Mouse (Mus musculus) myocyte (in vitro differentiated cells): ENCODE measurements at regions not wholly inside any gene's neighbourhood (a gene's known extent, or its start where the extent isn't known, plus 50 kb on each side); places are given as distances from the start of the nearest gene placed in this dataset.

Experiments used
- H3K27me3 ChIP-seq: one replicate; pipeline ENCODE4 v1.6.1; 2011; ENCODE audit not compliant: control insufficient read depth, insufficient read depth, insufficient read length
- H3K36me3 ChIP-seq: one replicate; pipeline ENCODE4 v1.6.1; 2011; ENCODE audit not compliant: control insufficient read depth, insufficient read depth
- H3K4me2 ChIP-seq: one replicate; pipeline ENCODE4 v1.6.1; 2011; ENCODE audit warnings: low read depth, control low read depth
- H3K4me3 ChIP-seq: one replicate; pipeline ENCODE4 v1.5.1; 2011; ENCODE audit warnings: mild to moderate bottlenecking, control low read depth, moderate library complexity
- H3K79me2 ChIP-seq: one replicate; pipeline ENCODE4 v1.6.1; 2011; ENCODE audit not compliant: control insufficient read depth, insufficient read depth
- H3ac ChIP-seq: one replicate; pipeline ENCODE4 v1.6.1; 2011; ENCODE audit not compliant: control insufficient read depth, insufficient read length
- CEBPB ChIP-seq: IDR thresholded peaks from 2 replicates; pipeline ENCODE4 v1.6.1; 2011; ENCODE audit warnings: mild to moderate bottlenecking, moderate library complexity; ENCODE audit not compliant: poor library complexity, insufficient read depth, severe bottlenecking
- E2F4 ChIP-seq: IDR thresholded peaks from one replicate; pipeline ENCODE4 v1.6.1; 2011; ENCODE audit warnings: mild to moderate bottlenecking, control low read depth, moderate library complexity; ENCODE audit not compliant: insufficient read depth
- MAX ChIP-seq: IDR thresholded peaks from one replicate; pipeline ENCODE4 v1.6.1; 2011; ENCODE audit warnings: low read depth, mild to moderate bottlenecking, control low read depth
- MYOD1 ChIP-seq, 3 experiments: IDR thresholded peaks; one replicate each; pipeline ENCODE4 v1.6.1; 2011; ENCODE audit warnings: control low read depth in 2 of 3, low read depth in 2 of 3, mild to moderate bottlenecking in 2 of 3, moderate library complexity in 1 of 3; ENCODE audit not compliant: insufficient read length in 2 of 3, control insufficient read depth in 1 of 3
- MYOG ChIP-seq, 3 experiments: IDR thresholded peaks; one replicate each; pipeline ENCODE4 v1.6.1; 2011; ENCODE audit warnings: control low read depth in 2 of 3, low read depth in 2 of 3, mild to moderate bottlenecking in 2 of 3; ENCODE audit not compliant: insufficient read length in 2 of 3, control insufficient read depth in 1 of 3, insufficient read depth in 1 of 3
- POLR2A ChIP-seq: IDR thresholded peaks from one replicate; pipeline ENCODE4 v1.6.1; 2011; ENCODE audit warnings: low read depth, mild to moderate bottlenecking, control low read depth, moderate library complexity; ENCODE audit not compliant: insufficient read length
- POLR2AphosphoS2 ChIP-seq: IDR thresholded peaks from one replicate; pipeline ENCODE4 v1.6.1; 2011; ENCODE audit warnings: low read depth, control low read depth; ENCODE audit not compliant: insufficient read length
- REST ChIP-seq: IDR thresholded peaks from one replicate; pipeline ENCODE4 v1.6.1; 2011; ENCODE audit warnings: mild to moderate bottlenecking, control low read depth, moderate library complexity; ENCODE audit not compliant: insufficient read depth, insufficient read length
- SRF ChIP-seq: IDR thresholded peaks from one replicate; pipeline ENCODE4 v1.6.1; 2011; ENCODE audit warnings: low read depth; ENCODE audit not compliant: control insufficient read depth, insufficient read length
- TCF12 ChIP-seq: IDR thresholded peaks from one replicate; pipeline ENCODE4 v1.6.1; 2011; ENCODE audit warnings: mild to moderate bottlenecking, control low read depth; ENCODE audit not compliant: poor library complexity, insufficient read depth, severe bottlenecking
- TCF3 ChIP-seq: IDR thresholded peaks from one replicate; pipeline ENCODE4 v1.6.1; 2011; ENCODE audit warnings: low read depth, control low read depth; ENCODE audit not compliant: insufficient read length
- USF1 ChIP-seq: IDR thresholded peaks from one replicate; pipeline ENCODE4 v1.6.1; 2011; ENCODE audit warnings: low read depth, mild to moderate bottlenecking, control low read depth, moderate library complexity

GRCm38 (mm10) chr3:27815201-27815695 lies 80.9 kb downstream of the Tmem212 start:
- Histone ChIP-seq H3K36me3 (no peaks in the 10 kb centered on the region), H3K79me2 (no peaks in the 10 kb centered on the region), H3ac (no peak overlapping the region), H3K27me3 (no peaks in the 10 kb centered on the region), H3K4me2 (no peak overlapping the region), H3K4me3 (no peak overlapping the region)
- TF ChIP-seq MYOG (IDR thresholded peaks at IDR 0.05; ENCODE audit: control insufficient read depth in 1 of 3, insufficient read depth in 1 of 3, insufficient read length in 2 of 3, low read depth in 2 of 3), result no peak
- no peak for TF ChIP-seq TCF12
- no peak for TF ChIP-seq MAX
- TF ChIP-seq REST, result no peak
- no peak for TF ChIP-seq POLR2AphosphoS2
- TF ChIP-seq CEBPB, result no peak

DNA sequence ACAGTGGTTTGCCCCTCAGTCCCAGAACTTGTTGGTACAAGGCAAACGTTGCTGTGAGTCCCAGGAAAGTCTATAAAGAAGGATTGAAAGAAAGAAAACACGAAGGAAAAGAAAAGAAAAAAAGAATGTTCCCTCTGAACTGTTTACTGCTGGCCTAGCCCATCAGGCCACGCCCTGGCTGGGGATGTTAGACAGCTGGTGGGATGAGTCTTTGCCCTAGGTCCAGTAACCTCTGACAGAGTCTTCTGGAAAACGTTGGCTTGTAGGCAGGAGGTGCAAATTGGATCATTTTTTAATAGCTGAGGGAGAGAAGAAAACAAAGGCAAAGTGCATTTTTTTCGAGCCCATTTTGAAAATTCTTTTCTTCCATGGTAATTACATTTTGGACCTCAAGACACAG lies 91.9 kb downstream of the Tmem212 start:
- no peaks in the 10 kb centered on the region for H3K36me3 ChIP-seq
- H3K27me3 ChIP-seq, result no peaks in the 10 kb centered on the region
- TF ChIP-seq MYOD1 (IDR thresholded peaks at IDR 0.05; ENCODE audit: control insufficient read depth in 1 of 3, insufficient read length in 2 of 3, low read depth in 2 of 3) (no peak), POLR2AphosphoS2 (no peak), CEBPB (no peak), SRF (no peak), USF1 (no peak), TCF12 (no peak), REST (no peak), E2F4 (no peak), TCF3 (no peak), MAX (no peak), MYOG (IDR thresholded peaks at IDR 0.05; ENCODE audit: control insufficient read depth in 1 of 3, insufficient read depth in 1 of 3, insufficient read length in 2 of 3, low read depth in 2 of 3) (no peak), POLR2A (no peak)
- H3K4me3 ChIP-seq, result no peak overlapping the region
- no peak overlapping the region for H3K4me2 ChIP-seq
- H3K79me2 ChIP-seq, result no peaks in the 10 kb centered on the region
- no peak overlapping the region for H3ac ChIP-seq

GRCm38 (mm10) chr3:27791633-27791951 lies 80.5 kb upstream of the Fndc3b start:
- Histone ChIP-seq H3K27me3 (peaks cover 7% of the 10 kb centered on the region), H3K4me2 (peak overlapping the region; percentile 3), H3K36me3 (no peaks in the 10 kb centered on the region), H3K4me3 (no peak overlapping the region), H3ac (no peak overlapping the region), H3K79me2 (no peaks in the 10 kb centered on the region)
- TF ChIP-seq E2F4 (no peak), TCF3 (no peak), MYOD1 (IDR thresholded peaks at IDR 0.05; ENCODE audit: control insufficient read depth in 1 of 3, insufficient read length in 2 of 3, low read depth in 2 of 3) (no peak), TCF12 (no peak), MAX (no peak), REST (no peak), MYOG (IDR thresholded peaks at IDR 0.05; ENCODE audit: control insufficient read depth in 1 of 3, insufficient read depth in 1 of 3, insufficient read length in 2 of 3, low read depth in 2 of 3) (no peak), SRF (no peak), USF1 (no peak), CEBPB (no peak), POLR2AphosphoS2 (no peak), POLR2A (no peak)

DNA sequence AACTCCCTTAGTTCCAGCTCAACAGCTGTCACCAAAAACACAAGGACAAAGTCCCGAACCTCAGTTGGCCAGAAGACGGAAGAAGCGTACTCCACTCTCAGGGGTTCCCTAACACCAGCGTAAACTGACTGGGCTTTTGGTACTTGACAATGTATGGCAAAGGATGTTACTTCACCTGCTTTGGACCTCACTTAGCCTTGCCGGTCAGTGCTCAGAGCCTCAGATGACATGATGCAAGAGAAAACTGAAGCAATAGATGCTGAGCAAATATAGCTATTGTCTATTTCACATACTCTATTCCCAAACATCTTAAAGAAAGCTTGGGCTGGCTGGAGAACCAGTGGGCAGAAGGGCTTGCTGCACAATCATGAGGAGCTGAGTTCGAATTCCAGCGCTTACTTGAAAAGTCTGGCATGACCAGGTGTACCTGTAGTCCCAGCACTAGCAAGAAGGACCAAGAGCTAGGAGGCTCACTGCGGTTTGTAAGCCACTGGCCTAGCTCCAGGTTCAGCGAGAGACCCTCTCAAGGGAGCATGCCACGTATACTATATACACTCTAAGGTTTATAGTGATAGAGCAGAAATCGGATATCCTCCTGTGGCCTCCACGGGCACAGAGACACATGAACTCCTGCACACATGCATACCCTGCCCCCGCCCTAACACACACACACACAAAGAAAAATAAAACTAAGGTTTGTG lies 80.0 kb upstream of the Fndc3b start:
- TF ChIP-seq E2F4 (no peak), TCF3 (no peak), SRF (no peak), USF1 (no peak), MYOG (IDR thresholded peaks at IDR 0.05; ENCODE audit: control insufficient read depth in 1 of 3, insufficient read depth in 1 of 3, insufficient read length in 2 of 3, low read depth in 2 of 3) (no peak), POLR2AphosphoS2 (no peak), CEBPB (no peak), POLR2A (no peak)
- Histone ChIP-seq H3K27me3 (peaks cover 7% of the 10 kb centered on the region), H3K79me2 (no peaks in the 10 kb centered on the region), H3K4me3 (no peak overlapping the region), H3K36me3 (no peaks in the 10 kb centered on the region), H3K4me2 (peak overlapping the region; percentile 3), H3ac (no peak overlapping the region)

GRCm38 (mm10) chr3:27783926-27784325 lies 72.8 kb upstream of the Fndc3b start:
- TF ChIP-seq MYOD1 (IDR thresholded peaks at IDR 0.05; ENCODE audit: control insufficient read depth in 1 of 3, insufficient read length in 2 of 3, low read depth in 2 of 3) (no peak), TCF12 (no peak), POLR2A (no peak), REST (no peak), TCF3 (no peak), E2F4 (no peak), MAX (no peak), MYOG (IDR thresholded peaks at IDR 0.05; ENCODE audit: control insufficient read depth in 1 of 3, insufficient read depth in 1 of 3, insufficient read length in 2 of 3, low read depth in 2 of 3) (no peak), POLR2AphosphoS2 (no peak), CEBPB (no peak), USF1 (no peak), SRF (no peak)
- no peak overlapping the region for H3K4me2 ChIP-seq
- no peaks in the 10 kb centered on the region for H3K27me3 ChIP-seq
- H3K79me2 ChIP-seq, result no peaks in the 10 kb centered on the region
- H3ac ChIP-seq, result no peak overlapping the region
- H3K4me3 ChIP-seq, result no peak overlapping the region
- H3K36me3 ChIP-seq, result no peaks in the 10 kb centered on the region
